Mouse (Mus musculus) myocyte (in vitro differentiated cells): ENCODE results near the gene Afdn. TPM values are rescaled to one million over a fixed set of nuclear protein-coding genes. Genes with fewer than 3 reads are reported as not detected.

Experiments used
- H3K27me3 ChIP-seq: one replicate; pipeline ENCODE4 v1.6.1; 2011; ENCODE audit not compliant: control insufficient read depth, insufficient read depth, insufficient read length
- H3K36me3 ChIP-seq: one replicate; pipeline ENCODE4 v1.6.1; 2011; ENCODE audit not compliant: control insufficient read depth, insufficient read depth
- H3K4me2 ChIP-seq: one replicate; pipeline ENCODE4 v1.6.1; 2011; ENCODE audit warnings: low read depth, control low read depth
- H3K4me3 ChIP-seq: one replicate; pipeline ENCODE4 v1.5.1; 2011; ENCODE audit warnings: mild to moderate bottlenecking, control low read depth, moderate library complexity
- H3K79me2 ChIP-seq: one replicate; pipeline ENCODE4 v1.6.1; 2011; ENCODE audit not compliant: control insufficient read depth, insufficient read depth
- H3ac ChIP-seq: one replicate; pipeline ENCODE4 v1.6.1; 2011; ENCODE audit not compliant: control insufficient read depth, insufficient read length
- CEBPB ChIP-seq: IDR thresholded peaks from 2 replicates; pipeline ENCODE4 v1.6.1; 2011; ENCODE audit warnings: mild to moderate bottlenecking, moderate library complexity; ENCODE audit not compliant: poor library complexity, insufficient read depth, severe bottlenecking
- E2F4 ChIP-seq: IDR thresholded peaks from one replicate; pipeline ENCODE4 v1.6.1; 2011; ENCODE audit warnings: mild to moderate bottlenecking, control low read depth, moderate library complexity; ENCODE audit not compliant: insufficient read depth
- MAX ChIP-seq: IDR thresholded peaks from one replicate; pipeline ENCODE4 v1.6.1; 2011; ENCODE audit warnings: low read depth, mild to moderate bottlenecking, control low read depth
- MYOD1 ChIP-seq, 3 experiments: IDR thresholded peaks; one replicate each; pipeline ENCODE4 v1.6.1; 2011; ENCODE audit warnings: control low read depth in 2 of 3, low read depth in 2 of 3, mild to moderate bottlenecking in 2 of 3, moderate library complexity in 1 of 3; ENCODE audit not compliant: insufficient read length in 2 of 3, control insufficient read depth in 1 of 3
- MYOG ChIP-seq, 3 experiments: IDR thresholded peaks; one replicate each; pipeline ENCODE4 v1.6.1; 2011; ENCODE audit warnings: control low read depth in 2 of 3, low read depth in 2 of 3, mild to moderate bottlenecking in 2 of 3; ENCODE audit not compliant: insufficient read length in 2 of 3, control insufficient read depth in 1 of 3, insufficient read depth in 1 of 3
- POLR2A ChIP-seq: IDR thresholded peaks from one replicate; pipeline ENCODE4 v1.6.1; 2011; ENCODE audit warnings: low read depth, mild to moderate bottlenecking, control low read depth, moderate library complexity; ENCODE audit not compliant: insufficient read length
- POLR2AphosphoS2 ChIP-seq: IDR thresholded peaks from one replicate; pipeline ENCODE4 v1.6.1; 2011; ENCODE audit warnings: low read depth, control low read depth; ENCODE audit not compliant: insufficient read length
- REST ChIP-seq: IDR thresholded peaks from one replicate; pipeline ENCODE4 v1.6.1; 2011; ENCODE audit warnings: mild to moderate bottlenecking, control low read depth, moderate library complexity; ENCODE audit not compliant: insufficient read depth, insufficient read length
- SRF ChIP-seq: IDR thresholded peaks from one replicate; pipeline ENCODE4 v1.6.1; 2011; ENCODE audit warnings: low read depth; ENCODE audit not compliant: control insufficient read depth, insufficient read length
- TCF12 ChIP-seq: IDR thresholded peaks from one replicate; pipeline ENCODE4 v1.6.1; 2011; ENCODE audit warnings: mild to moderate bottlenecking, control low read depth; ENCODE audit not compliant: poor library complexity, insufficient read depth, severe bottlenecking
- TCF3 ChIP-seq: IDR thresholded peaks from one replicate; pipeline ENCODE4 v1.6.1; 2011; ENCODE audit warnings: low read depth, control low read depth; ENCODE audit not compliant: insufficient read length
- USF1 ChIP-seq: IDR thresholded peaks from one replicate; pipeline ENCODE4 v1.6.1; 2011; ENCODE audit warnings: low read depth, mild to moderate bottlenecking, control low read depth, moderate library complexity
- polyA plus RNA-seq: library from polyadenylated mRNA; unstranded; fragments of >200 nt; fragmentation: generic; extraction: Trizol; gene quantifications from one replicate; pipeline ENCODE4 v1.2.1, GENCODE M21; 2012; ENCODE audit warnings: missing spikeins

Gene Afdn
- 22.1 TPM for polyA plus RNA-seq

DNA sequence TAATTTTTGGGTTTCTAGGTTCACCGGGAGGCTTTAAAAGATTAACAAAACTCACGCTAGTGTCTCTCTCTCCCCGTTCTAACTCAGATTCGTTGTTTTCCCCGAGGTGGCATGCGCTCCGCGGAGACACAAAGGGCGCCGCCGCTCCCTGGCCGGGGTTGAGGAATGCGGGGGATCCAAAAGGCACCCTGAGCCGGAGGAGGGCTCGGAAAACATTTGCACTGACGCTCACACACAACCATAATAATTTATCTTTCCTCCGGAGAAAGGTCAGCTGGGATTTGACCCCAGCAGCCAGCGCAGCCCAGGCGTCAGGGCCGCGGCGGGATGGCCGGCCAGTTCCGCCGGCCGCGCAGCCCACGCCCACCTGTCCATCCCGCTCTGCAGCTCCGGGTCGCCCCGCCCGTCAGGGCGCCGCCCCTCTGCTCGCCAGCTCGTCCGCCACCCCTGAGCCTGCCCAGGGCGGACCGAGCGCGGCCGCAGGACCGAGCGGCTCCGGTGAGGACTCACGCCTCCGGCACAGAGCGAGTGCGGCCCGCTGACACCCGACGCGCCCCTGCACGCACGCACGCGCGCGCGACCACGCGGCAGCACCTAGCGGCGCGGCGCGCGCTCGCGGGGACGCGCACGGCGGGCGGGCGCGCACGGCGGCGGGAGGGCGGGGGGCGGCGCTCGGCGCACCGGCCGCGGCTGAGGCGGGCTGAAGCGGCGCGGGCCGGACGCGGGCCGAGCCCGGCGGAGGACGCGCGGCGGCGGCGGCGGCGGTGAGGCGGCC, at the start of gene Afdn:
Gene Afdn (plus strand): TSS at position 687 of the 775 bp plus-strand sequence.
- no peaks in the 10 kb centered on the region for H3K36me3 ChIP-seq
- no peaks in the 10 kb centered on the region for H3K27me3 ChIP-seq
- TF ChIP-seq E2F4 (no peak), MYOG (IDR thresholded peaks at IDR 0.05; ENCODE audit: control insufficient read depth in 1 of 3, insufficient read depth in 1 of 3, insufficient read length in 2 of 3, low read depth in 2 of 3) (peak in 2 of 3 experiments; percentile 53 to 76), POLR2A (peak; percentile 91), TCF12 (no peak), POLR2AphosphoS2 (peak; percentile 86), REST (no peak), TCF3 (no peak), MAX (no peak), CEBPB (no peak), USF1 (no peak), MYOD1 (IDR thresholded peaks at IDR 0.05; ENCODE audit: control insufficient read depth in 1 of 3, insufficient read length in 2 of 3, low read depth in 2 of 3) (peak in 2 of 3 experiments; percentile 72 to 89), SRF (no peak)
- H3ac ChIP-seq = peak within 1 kb of the TSS; percentile 92
- peak within 1 kb of the TSS; percentile 32 for H3K4me3 ChIP-seq
- peak within 1 kb of the TSS; percentile 89 for H3K4me2 ChIP-seq
- peaks cover 34% of the 10 kb centered on the region for H3K79me2 ChIP-seq

GRCm38 (mm10) chr17:13711173-13711572, 49.2 kb upstream of the Afdn start:
- Histone ChIP-seq H3K4me2 (no peak overlapping the region), H3K36me3 (no peaks in the 10 kb centered on the region), H3ac (no peak overlapping the region), H3K4me3 (no peak overlapping the region), H3K27me3 (no peaks in the 10 kb centered on the region), H3K79me2 (no peaks in the 10 kb centered on the region)
- TF ChIP-seq TCF12 (no peak), MAX (no peak), POLR2AphosphoS2 (no peak), MYOD1 (IDR thresholded peaks at IDR 0.05; ENCODE audit: control insufficient read depth in 1 of 3, insufficient read length in 2 of 3, low read depth in 2 of 3) (no peak), CEBPB (no peak), REST (no peak)

GRCm38 (mm10) chr17:13712116-13712515, 48.2 kb upstream of the Afdn start:
- no peak overlapping the region for H3K4me3 ChIP-seq
- H3ac ChIP-seq = no peak overlapping the region
- no peak overlapping the region for H3K4me2 ChIP-seq
- TF ChIP-seq MYOG (IDR thresholded peaks at IDR 0.05; ENCODE audit: control insufficient read depth in 1 of 3, insufficient read depth in 1 of 3, insufficient read length in 2 of 3, low read depth in 2 of 3) = peak in 1 of 3 experiments; percentile 48
- TF ChIP-seq MYOD1 (IDR thresholded peaks at IDR 0.05; ENCODE audit: control insufficient read depth in 1 of 3, insufficient read length in 2 of 3, low read depth in 2 of 3) = peak in 1 of 3 experiments; percentile 63
- no peak for TF ChIP-seq USF1
- no peaks in the 10 kb centered on the region for H3K79me2 ChIP-seq
- no peaks in the 10 kb centered on the region for H3K36me3 ChIP-seq
- no peaks in the 10 kb centered on the region for H3K27me3 ChIP-seq

- Histone ChIP-seq H3K4me3 (no peak overlapping the region), H3K27me3 (no peaks in the 10 kb centered on the region), H3ac (no peak overlapping the region), H3K36me3 (no peaks in the 10 kb centered on the region), H3K4me2 (no peak overlapping the region), H3K79me2 (no peaks in the 10 kb centered on the region)
- TF ChIP-seq MYOG (IDR thresholded peaks at IDR 0.05; ENCODE audit: control insufficient read depth in 1 of 3, insufficient read depth in 1 of 3, insufficient read length in 2 of 3, low read depth in 2 of 3) (no peak), TCF12 (no peak), REST (no peak), POLR2AphosphoS2 (no peak), USF1 (no peak), E2F4 (no peak), SRF (no peak)
These were observed 47.8 kb upstream of the Afdn start for GRCm38 (mm10) chr17:13712518-13712917.

GRCm38 (mm10) chr17:13714128-13714527, 46.2 kb upstream of the Afdn start:
- Histone ChIP-seq H3K27me3 (no peaks in the 10 kb centered on the region), H3K4me3 (no peak overlapping the region), H3K4me2 (no peak overlapping the region), H3K79me2 (no peaks in the 10 kb centered on the region), H3ac (no peak overlapping the region), H3K36me3 (no peaks in the 10 kb centered on the region)
- TF ChIP-seq CEBPB (no peak), TCF12 (no peak), TCF3 (no peak), POLR2A (no peak), POLR2AphosphoS2 (no peak), MAX (no peak), REST (no peak), USF1 (no peak), MYOD1 (IDR thresholded peaks at IDR 0.05; ENCODE audit: control insufficient read depth in 1 of 3, insufficient read length in 2 of 3, low read depth in 2 of 3) (no peak), SRF (no peak), MYOG (IDR thresholded peaks at IDR 0.05; ENCODE audit: control insufficient read depth in 1 of 3, insufficient read depth in 1 of 3, insufficient read length in 2 of 3, low read depth in 2 of 3) (no peak), E2F4 (no peak)
